Mouse (Mus musculus) gastrocnemius, postnatal 36 days (tissue): Measurements from ENCODE around the gene Adipor2. TPM values are rescaled to one million over a fixed set of nuclear protein-coding genes. Genes with fewer than 3 reads are reported as not detected.
"Not testable (repeated sequence)": the region's sequence is repeated elsewhere in the genome, so short reads cannot be mapped to it uniquely, and the experiment has no call there.

Source experiments
- DNase-seq, 2 experiments: peaks; one replicate each; pipeline ENCODE4 v3.0.0; 2022
- intact Hi-C: fragments of 180-260 bp; cut with DNase I; formaldehyde crosslinking; loops from one replicate; pipeline ENCODE4 v1.15.1; 2025
- total RNA-seq, 2 experiments: library from RNA; stranded (reverse); gene quantifications; 2 replicates each; pipeline ENCODE4 v1.2.3; 2021

Gene Adipor2
- total RNA-seq, 2 experiments from 2014 or later: 73.0 to 80.6 TPM

DNA sequence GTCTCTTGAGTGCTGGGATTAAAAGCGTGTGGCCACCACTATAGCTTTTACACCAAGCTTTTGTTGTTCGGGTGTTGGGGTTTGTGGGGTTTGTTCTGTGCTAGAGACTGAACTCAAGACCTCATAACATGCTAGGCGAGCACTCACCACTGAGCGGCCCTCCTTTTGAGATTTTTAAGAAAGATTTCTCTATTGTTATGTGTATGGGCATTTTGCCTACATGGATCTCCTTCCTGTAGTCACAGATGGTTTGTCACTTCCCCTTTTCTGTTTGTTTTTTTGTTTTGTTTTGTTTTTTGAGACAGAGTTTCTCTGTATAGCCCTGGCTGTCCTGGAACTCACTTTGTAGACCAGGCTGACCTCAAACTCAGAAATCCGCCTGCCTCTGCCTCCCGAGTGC is 57.3 kb downstream of the Adipor2 start:
- intact Hi-C loops: not testable (repeated sequence)

GRCm38 (mm10) chr6:119358020-119358571 is 59.4 kb downstream of the Adipor2 start:
- intact Hi-C loops: no loop called here
- no peak for DNase-seq

More for the DNA sequence above, 57.3 kb downstream of the Adipor2 start:
- not testable (repeated sequence) for DNase-seq

DNA sequence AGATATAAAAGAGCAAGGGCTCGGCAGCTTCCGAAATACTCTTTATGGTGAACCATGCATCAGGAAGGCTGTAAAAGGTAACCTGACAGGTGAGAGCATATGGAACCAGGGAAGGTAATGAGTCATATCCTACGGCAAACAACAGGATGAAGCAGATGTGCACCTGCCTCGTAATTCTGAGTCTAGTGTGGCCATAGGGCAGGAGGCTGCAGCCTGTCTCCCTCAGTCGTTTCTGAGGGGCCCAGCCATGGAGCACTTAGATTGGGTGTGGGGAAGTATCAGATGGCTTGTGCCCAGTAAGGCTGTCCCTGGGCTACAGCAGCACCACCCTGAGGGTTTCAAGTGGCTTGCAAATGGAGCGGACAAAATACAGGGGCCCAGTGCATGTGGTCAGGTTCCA is 65.0 kb downstream of the Adipor2 start:
- no peak for DNase-seq
- intact Hi-C loops: loop anchor here (5.0 kb wide), 1 partner anchor 80 kb away; no protein-coding TSS in a partner anchor

DNA sequence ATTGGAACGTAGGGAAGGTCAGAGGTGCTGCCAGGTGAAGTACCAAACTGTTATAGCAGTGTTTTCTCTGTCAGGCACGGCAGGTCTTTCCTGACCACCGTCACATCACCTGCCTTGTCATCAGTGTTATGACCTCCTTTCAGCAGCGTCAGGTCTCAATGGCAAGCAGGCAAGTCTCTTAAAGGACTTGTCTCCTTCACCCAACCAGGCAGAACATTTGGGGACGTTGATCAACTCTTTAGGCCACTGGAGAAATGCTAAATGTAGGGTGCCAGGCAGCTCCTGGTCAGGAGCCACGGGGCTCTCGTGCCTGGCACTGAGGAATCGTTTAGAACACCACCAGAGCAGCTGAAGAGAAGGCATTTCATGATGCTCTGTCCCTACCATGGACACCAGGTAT is 65.8 kb downstream of the Adipor2 start:
- intact Hi-C loops: loop anchor here (5.0 kb wide), 1 partner anchor 81 kb away; no protein-coding TSS in a partner anchor
- DNase-seq: no peak

- DNase-seq: no peak
- intact Hi-C loops: loop anchor here (1.0 to 5.0 kb wide), 2 partner anchors 82 to 129 kb away; no protein-coding TSS in a partner anchor
Observed at GRCm38 (mm10) chr6:119350703-119351198, 66.8 kb downstream of the Adipor2 start.

GRCm38 (mm10) chr6:119348234-119348633 is 69.3 kb downstream of the Adipor2 start:
- DNase-seq: peak; percentile 70 to 73
- intact Hi-C loops: loop anchor here (5.0 kb wide), 1 partner anchor 216 kb away; no protein-coding TSS in a partner anchor

GRCm38 (mm10) chr6:119347813-119348212 is 69.7 kb downstream of the Adipor2 start:
- intact Hi-C loops: loop anchor here (2.0 to 5.0 kb wide), 2 partner anchors 127 to 216 kb away; no protein-coding TSS in a partner anchor
- no peak for DNase-seq

DNA sequence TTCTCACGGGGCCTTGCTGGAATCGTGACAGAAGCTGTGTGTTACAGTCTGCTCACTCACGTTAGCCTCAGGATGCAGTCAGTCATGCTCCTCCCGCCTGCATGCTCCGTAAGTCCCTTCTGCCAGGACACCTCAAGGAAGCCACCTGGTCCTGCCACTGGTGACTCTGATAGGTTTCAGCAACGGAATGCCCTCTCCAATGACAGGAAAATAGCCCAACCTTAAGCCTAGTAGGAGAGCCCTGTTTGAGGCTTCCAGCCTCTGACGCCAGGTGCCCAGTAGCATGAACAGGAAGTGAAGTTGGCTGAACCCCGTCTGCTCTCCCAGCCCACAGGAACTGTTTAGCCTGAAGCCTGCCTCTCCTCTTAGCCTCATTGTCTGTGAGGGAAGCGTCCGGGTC is 71.2 kb downstream of the Adipor2 start:
- intact Hi-C loops: loop anchor here (2.0 to 5.0 kb wide), 2 partner anchors 125 to 214 kb away; no protein-coding TSS in a partner anchor
- DNase-seq: no peak

DNA sequence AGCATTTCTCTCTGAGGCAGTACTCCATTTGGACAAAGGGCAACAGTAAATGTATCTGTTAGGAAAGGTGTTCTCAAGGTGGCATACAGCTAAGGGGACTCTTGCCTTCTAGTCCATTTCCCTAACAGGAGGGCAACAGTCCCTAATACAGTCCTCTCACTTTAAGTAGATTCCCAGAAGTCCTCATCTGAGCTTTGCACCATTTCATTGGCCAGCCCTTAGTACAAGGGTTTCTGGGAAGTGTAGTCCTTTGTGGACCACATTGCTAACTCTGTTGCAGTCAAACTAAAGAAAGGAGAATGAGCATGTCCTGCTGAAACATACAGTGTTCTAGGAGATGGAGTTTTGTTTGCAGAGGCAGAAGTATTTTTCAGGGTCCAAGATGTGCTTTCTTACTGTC is 76.1 kb downstream of the Adipor2 start:
- no peak for DNase-seq
- intact Hi-C loops: no loop called here

- intact Hi-C loops: no loop called here
- DNase-seq: no peak
Observed at GRCm38 (mm10) chr6:119338121-119338912, 79.2 kb downstream of the Adipor2 start.

GRCm38 (mm10) chr6:119337287-119337686 is 80.2 kb downstream of the Adipor2 start:
- no peak for DNase-seq
- intact Hi-C loops: no loop called here

- intact Hi-C loops: no loop called here
- no peak for DNase-seq
Observed at GRCm38 (mm10) chr6:119336124-119336523, 81.4 kb downstream of the Adipor2 start.

DNA sequence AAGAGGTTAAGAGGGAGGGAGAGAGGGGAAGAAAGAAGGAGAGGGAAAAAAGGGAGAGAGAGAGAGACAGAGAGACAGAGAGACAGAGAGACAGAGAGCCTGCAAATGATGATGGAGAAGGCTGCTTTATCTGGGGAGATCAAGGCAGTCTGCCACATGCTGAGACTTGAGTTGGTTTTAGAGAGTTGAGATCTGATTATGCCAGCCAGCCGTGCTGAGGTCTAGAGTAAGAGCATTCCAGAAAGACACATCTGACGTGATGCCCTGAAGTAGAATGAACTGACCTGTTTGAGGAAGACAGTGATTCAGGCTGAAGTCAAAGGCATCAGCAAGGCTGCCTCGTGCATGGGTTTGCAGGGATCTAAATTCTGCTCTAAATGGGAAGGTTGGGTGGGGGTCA is 83.7 kb downstream of the Adipor2 start:
- DNase-seq: no peak
- intact Hi-C loops: no loop called here

GRCm38 (mm10) chr6:119333202-119333601 is 84.3 kb downstream of the Adipor2 start:
- DNase-seq: no peak
- intact Hi-C loops: no loop called here

- intact Hi-C loops: no loop called here
- no peak for DNase-seq
Observed at GRCm38 (mm10) chr6:119332111-119332510, 85.4 kb downstream of the Adipor2 start.

- intact Hi-C loops: no loop called here
- DNase-seq: no peak
Observed at GRCm38 (mm10) chr6:119330506-119330905, 87.0 kb downstream of the Adipor2 start, which contains the start of gene Lrtm2. Gene Lrtm2 (minus strand): TSS chr6:119330766.

DNA sequence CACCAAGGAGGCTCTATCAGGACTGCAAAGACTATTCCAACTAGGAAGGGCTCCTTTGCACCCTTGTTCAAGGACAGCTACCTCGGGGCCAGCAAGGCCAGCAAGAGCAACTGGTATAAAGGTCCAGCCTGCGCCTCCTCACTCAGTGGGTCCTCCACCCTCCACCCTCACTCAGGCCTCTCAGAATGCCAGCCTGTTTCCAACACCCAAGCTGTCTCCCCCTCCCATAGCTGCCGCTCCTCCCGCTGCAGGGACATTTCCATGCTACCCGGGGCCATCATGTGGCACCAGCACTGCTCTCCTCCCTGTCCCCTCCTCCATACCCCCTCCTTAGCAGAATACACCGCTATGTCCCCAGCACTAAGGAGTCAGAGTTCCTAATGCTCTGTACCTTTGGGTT is 87.6 kb downstream of the Adipor2 start:
- intact Hi-C loops: no loop called here
- no peak for DNase-seq

DNA sequence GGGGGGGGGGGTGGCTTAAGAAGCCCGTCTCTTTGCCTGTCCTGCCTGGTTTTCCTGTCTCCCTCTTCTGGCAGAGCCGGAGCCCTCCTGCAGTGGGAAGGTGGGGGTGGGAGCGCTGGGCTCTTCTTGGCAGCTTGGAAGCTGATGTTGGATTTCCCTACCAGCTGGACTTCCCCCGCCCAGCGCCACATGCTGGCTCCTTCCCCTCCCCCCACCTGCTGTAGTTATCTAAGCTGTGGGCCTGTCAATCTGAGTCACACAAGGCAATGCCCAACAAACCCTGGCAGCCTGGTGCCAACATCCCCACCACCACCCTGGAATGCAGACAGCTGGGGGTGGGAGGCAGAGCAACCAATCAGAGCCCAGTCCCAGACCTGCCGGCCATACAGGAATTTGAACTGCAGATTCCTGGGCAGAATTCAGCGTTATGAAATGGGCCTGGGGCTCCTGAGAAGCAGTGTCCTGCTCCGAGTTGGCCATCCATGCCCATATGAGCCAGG is 88.2 kb downstream of the Adipor2 start:
- DNase-seq: no peak

GRCm38 (mm10) chr6:119328521-119329115 is 88.9 kb downstream of the Adipor2 start:
- intact Hi-C loops: no loop called here
- DNase-seq: no peak

More for the DNA sequence above, 88.2 kb downstream of the Adipor2 start:
- intact Hi-C loops: no loop called here

- intact Hi-C loops: no loop called here
- DNase-seq: no peak
Observed at GRCm38 (mm10) chr6:119326541-119326940, 91.0 kb downstream of the Adipor2 start.

DNA sequence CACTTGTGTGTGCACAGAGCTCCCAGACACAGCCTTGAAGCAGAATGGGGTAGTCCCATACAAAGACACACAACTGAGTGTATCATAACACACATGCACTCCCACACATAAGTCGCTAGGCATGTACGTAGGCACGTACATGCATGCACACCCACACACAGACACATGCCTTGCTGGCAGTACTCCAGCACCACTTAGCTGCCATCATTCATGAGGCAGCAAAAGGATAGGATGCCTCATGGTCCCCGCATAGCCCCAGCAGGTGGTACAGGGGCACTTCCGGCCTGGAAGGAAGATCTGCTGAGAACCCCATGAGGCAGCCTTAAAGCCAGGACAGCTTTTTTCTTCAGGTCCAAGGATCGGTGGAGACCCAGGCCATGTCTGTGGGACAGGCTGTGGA is 91.5 kb downstream of the Adipor2 start:
- DNase-seq: no peak
- intact Hi-C loops: no loop called here
